Mouse (Mus musculus) common myeloid progenitor, adult 5-6 weeks (primary cell): ENCODE data around the gene Gpm6b. TPM values are rescaled to one million over a fixed set of nuclear protein-coding genes. Genes with fewer than 3 reads are reported as not detected.

ENCODE experiments used
- ATAC-seq: replicated peaks from 2 replicates; pipeline ENCODE4 v1.8.0; 2016; ENCODE audit warnings: low read depth, mild to moderate bottlenecking, moderate TSS enrichment, inconsistent platforms; ENCODE audit not compliant: poor library complexity, severe bottlenecking
- total RNA-seq: library from RNA; stranded (forward); fragments of 200-1000, 187-1606 nt; gene quantifications from 2 replicates; pipeline ENCODE4 v1.2.3, GENCODE M21; 2017

Gpm6b gene
- 0.05 and 0.82 TPM in 2 replicates for total RNA-seq

DNA sequence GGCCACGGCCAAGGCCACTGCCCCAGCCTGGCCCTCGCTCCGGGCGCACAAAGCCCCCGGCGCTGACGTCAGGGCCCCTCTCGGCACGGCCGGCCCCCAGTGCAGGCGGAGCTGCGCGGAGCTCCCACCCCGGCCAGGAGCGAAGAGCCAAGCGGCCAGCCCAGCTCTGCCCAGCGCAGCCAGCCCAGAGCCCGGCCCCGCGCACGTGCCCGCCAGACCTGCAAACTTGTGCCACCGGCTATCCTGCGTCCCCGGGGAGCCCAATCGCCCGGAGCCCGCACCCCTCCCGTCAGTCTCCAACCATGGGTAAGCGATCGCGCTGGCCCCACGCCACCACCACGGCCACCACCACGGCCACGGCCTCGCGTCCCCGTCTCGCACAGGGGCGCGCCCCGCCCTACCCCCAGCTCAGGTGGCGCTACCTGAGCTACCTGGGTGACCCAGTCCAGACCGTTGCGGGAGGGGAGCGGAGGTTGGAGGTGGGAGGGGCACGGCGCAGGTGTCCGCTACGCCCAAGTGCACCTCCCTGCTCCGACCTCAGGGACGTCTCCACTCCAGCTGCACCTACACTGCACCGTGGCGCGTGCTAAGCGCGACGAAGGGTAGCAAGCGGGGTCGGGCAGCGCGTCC lies at the start of gene Gpm6b:
Gpm6b (plus strand) TSS at position 81 of the 630 bp plus-strand sequence.
- ATAC-seq, result peak; percentile 67

GRCm38 (mm10) chrX:166196327-166196726 lies 42.4 kb upstream of the Gpm6b start:
- 0 out of 2 replicates have a peak, but pooled peaks have one; percentile 36 for ATAC-seq

DNA sequence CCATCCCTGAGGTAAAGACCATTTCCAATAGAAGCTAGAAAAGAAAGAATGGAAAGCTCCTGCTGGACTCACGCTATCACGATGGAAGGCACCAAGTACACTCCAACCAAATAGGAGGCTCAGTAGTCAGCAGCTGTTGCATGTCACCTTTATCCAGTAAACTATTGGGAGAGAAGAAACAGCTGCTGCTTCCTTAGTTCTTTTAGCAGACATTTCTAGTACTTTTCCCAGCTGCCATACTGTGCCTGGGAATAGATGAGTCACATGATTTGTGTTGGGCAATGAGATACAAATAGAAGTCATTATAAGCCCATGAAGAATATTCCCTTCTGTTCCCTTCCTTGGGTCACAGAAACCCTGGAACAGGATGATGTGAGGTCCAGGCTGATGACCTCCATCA lies 40.4 kb upstream of the Gpm6b start:
- no peak for ATAC-seq

DNA sequence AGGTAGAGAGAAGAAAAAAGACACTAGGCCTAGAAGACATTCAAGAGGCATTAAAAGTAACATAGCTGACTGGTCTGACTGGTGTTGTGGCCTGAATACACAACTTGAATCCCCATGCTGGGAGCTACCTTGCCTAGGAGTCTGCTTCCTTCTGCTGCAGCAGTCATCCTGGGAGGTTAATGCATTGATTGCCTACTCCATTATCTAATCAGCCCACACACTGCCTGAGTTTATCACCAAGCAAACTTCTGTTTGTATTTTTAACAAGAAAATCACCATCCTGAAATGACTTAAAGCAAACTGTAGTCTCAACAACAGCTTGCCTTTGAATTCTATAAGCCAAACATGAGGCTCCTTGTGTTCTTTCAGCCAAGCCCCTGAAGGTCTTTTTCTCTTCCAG lies 38.9 kb upstream of the Gpm6b start:
- no peak for ATAC-seq

GRCm38 (mm10) chrX:166214576-166214975 lies 24.1 kb upstream of the Gpm6b start:
- ATAC-seq, result no peak

- ATAC-seq, result no peak
These were observed 22.5 kb upstream of the Gpm6b start for GRCm38 (mm10) chrX:166216248-166216647.

- ATAC-seq, result 0 out of 2 replicates have a peak, but pooled peaks have one; percentile 42
These were observed 22.0 kb upstream of the Gpm6b start for GRCm38 (mm10) chrX:166216720-166217119.

DNA sequence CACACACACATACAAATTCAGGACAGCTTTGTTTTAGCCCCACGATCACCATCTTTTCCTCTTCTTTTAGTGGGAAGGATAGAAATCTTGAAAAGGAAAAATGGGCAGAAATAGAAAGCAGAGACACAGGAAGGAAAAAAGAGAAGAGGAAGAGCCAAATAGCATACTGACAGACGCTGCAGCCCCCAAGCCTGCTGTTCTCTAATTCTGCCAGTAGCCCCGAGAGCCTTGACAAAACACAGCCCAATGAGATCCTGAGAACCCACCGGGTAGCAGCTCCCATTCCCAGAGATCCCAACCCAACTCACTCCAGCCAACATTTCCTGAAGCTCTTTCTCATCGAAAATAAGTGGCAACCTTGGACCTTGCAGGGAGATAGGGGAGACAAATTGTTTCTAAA lies 19.4 kb upstream of the Gpm6b start:
- no peak for ATAC-seq

GRCm38 (mm10) chrX:166226856-166227255 lies 11.9 kb upstream of the Gpm6b start:
- ATAC-seq, result no peak

GRCm38 (mm10) chrX:166229750-166230149 lies 9.0 kb upstream of the Gpm6b start:
- ATAC-seq, result no peak

- ATAC-seq, result peak; percentile 86
These were observed 8.0 kb upstream of the Gpm6b start for GRCm38 (mm10) chrX:166230515-166231267.

DNA sequence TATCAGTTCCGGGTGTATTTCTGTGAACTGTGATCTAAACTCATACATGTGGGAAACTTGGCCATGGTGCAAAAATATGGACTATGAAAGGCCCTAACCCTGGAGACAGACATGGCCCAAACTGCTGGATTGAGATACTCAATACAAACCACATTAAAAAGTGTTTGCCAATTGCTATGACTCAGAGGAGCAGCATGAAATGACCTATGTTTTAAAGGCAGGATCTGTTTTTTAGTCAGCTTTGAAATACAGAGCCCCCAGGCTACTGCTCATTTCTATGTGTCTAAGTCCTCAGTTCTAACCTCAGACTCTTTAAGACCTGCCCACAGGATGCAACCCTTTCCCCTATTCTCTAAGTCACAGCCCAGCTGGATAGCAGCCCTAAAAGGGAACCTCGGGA lies 2.6 kb upstream of the Gpm6b start:
- no peak for ATAC-seq

GRCm38 (mm10) chrX:166239520-166239919 lies 809 bp downstream of the Gpm6b start:
- no peak for ATAC-seq

DNA sequence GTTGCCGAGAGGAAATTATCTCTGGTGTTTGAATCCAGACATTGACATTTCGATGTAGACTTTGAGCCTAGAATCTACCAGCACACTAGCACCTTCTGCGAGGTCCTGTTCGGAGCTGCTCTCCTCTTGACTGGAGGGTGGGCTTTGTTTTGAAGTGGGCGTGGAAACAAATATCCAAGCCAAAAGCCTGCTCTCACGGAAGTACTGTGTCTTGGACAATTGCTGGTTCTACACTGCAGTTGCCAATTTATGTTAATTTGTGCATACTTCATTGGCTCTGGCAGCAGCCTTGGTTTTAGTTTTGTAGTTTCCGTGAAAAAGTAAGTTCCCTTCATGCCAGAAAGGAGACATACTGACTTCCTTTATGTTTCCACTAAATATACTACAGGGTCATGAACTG lies 2.0 kb downstream of the Gpm6b start:
- no peak for ATAC-seq

- no peak for ATAC-seq
These were observed 4.7 kb downstream of the Gpm6b start for GRCm38 (mm10) chrX:166243261-166243885.

DNA sequence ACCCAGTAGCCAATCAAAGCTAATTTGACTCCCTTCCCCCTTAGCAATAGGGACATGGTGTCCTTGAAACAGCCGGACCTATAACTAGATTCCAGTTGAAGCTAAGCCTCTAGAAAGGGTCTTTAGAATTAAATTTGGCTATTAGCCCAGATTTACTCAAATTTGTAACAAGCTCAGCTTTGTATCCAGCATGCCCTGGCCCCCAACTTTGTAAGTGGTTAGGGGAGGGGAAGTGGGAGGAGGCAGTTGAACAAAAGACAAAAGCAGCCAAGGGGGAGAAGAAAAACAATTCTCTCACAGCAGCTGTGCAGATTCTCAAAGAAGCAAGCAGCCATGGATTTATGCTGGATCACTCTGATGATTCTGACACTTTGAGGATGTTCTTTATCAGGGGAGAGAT lies 32.8 kb downstream of the Gpm6b start:
- no peak for ATAC-seq

- no peak for ATAC-seq
These were observed 33.9 kb downstream of the Gpm6b start for GRCm38 (mm10) chrX:166272646-166273045.

DNA sequence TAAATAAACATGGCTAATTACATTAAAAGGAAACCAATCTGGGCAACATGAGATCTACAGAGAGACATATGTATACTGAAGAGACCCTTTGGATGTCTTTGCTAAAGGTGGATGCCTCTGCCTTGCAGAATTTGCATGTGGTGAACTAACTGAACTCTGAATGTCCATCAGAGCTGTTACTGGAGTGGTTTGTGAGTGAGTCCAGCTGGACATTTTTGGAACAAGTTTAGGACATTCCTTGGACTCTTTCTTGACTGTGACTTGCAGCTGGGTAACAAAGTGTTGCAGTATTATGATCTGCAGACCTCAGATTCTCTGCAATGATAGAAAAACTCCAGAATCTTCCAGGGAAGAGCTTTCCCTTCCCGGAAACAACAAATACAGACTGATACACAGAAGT lies 41.1 kb downstream of the Gpm6b start:
- no peak for ATAC-seq

DNA sequence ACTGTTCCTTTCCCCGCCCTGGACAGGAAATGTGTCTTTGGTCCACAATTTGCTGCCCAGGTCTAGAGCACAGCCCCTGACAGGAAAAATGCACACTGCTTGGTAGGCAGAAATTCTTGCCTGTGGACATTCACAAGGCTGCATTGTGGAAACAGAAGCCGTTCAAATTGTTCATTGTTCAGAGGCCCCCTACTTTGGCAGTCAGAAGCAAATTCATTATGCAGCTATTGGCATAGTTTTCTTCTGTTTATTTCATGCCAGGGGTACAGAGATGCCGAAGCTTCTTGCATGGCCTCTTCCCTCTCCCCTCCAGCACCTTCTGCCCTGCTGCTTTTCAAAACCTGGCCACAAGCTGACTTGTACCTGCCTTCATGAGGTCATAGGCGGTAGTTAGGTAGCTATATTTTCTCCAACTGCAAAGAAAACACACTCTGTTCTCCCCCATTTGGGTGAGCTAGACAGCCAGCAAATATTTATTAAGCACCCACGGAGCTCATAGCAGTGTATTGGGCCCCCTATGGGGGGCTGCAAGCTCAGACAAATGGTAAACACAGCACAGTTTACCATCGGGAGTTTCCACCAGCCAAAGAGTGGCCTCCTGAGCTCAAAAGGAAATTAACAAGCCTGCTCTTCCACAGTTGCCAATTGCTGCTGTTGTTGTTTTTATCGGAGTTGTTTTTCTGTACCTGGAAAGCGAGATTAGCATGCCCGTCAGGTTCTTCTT lies 48.2 kb downstream of the Gpm6b start:
- ATAC-seq, result no peak

- ATAC-seq, result no peak
These were observed 52.6 kb downstream of the Gpm6b start for GRCm38 (mm10) chrX:166291266-166291665.

DNA sequence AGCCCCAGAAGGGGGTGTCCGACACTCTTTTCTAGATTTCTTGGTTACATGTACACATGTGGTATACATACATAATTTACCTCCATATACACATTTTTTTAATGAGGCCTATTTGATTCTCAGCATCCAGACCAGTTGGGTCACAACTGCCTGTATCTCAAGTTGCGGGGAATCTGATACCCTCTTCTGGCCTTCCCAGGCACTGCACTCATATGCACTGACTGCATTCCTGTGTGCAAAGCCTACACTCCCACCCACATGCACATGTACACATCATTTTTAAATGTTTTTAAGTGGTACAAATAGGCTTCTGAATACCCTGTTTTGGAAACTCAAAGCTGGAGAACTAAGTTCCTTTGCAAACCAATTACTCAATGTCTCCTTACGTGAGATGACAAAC lies 54.8 kb downstream of the Gpm6b start:
- ATAC-seq, result no peak
